8 mouse cellular contexts compared by ENCODE assay signal in the genomic region with DNA sequence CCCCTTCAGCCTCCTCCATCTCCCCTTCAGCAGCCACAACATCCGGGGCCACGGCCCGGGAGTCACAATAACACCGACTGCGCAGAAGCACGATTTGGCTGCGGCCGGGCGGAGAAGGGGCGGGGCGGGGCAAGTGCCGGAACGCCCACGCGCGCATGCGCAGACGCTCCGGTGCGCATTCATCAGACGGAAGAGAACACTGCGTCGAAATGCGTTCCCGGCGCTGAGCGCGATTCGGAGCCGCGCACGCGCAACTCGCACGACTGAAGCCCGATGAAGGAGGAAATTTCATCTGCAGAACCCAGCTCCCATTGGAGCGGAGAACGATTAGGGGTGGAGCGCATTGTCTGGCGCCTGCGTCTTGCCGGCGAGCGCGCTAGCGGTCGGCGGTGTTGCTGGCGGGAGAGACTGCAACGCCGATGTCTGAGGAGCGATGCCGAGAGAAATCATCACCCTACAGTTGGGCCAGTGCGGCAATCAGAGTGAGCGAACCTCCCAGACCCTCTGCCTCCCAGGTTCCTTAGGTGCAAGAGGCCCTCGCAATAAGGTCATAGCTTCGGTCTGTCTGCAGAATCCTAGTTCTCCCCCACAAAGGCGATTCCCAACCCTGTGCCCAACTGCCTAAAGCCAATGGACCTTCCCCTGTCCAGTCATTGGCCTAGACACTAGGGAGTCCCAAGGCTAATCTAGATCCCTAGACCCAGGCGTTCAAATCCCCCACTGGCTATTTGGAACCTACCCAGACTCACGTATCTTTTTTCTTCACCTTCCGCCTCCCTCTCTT. TPM values are rescaled to one million over a fixed set of nuclear protein-coding genes. Genes with fewer than 3 reads are reported as not detected.
DNase-seq lines count a peak whose midpoint lies in the region; ATAC-seq lines count a peak whose summit lies in the region.

TSS of gene Retreg3 (minus strand) at position 133 of the 784 bp plus-strand sequence.
TSS of gene Tubg1 (plus strand) at position 178 of the 784 bp plus-strand sequence.

- H3K9ac ChIP-seq in hindbrain, embryonic 15.5 days = peak within 1 kb of the TSS; percentile 97

- peak within 1 kb of the TSS; percentile 89 for H3K4me3 ChIP-seq in hindbrain, embryonic 15.5 days

- no peaks in the 10 kb centered on the region for H3K9me3 ChIP-seq in hindbrain, embryonic 15.5 days

- WGBS in hindbrain, embryonic 15.5 days = under 1% methylated on average over 60 of the region's 61 CpGs

- peak within 1 kb of the TSS; percentile 94 for H3K4me2 ChIP-seq in hindbrain, embryonic 15.5 days

- H3K27ac ChIP-seq in hindbrain, embryonic 15.5 days (replicated peaks) = peak within 1 kb of the TSS; percentile 91

- no peaks in the 10 kb centered on the region for H3K27me3 ChIP-seq in hindbrain, embryonic 15.5 days

- peak; percentile 96 for ATAC-seq in hindbrain, embryonic 15.5 days (ENCODE audit: low FRiP score, low read depth)

- peaks cover 41% of the 10 kb centered on the region for H3K4me1 ChIP-seq in hindbrain, embryonic 15.5 days (replicated peaks)

- H3K36me3 ChIP-seq in hindbrain, embryonic 15.5 days = peaks cover 5% of the 10 kb centered on the region; the same call in 1 of the 2 replicates

- DNase-seq in T-cell, adult 2 months (ENCODE audit: low spot score) = peak; percentile 99
- DNase-seq in cerebellum, postnatal 36 days = peak; percentile 99 to 100
- peak; percentile 99 for DNase-seq in frontal cortex, postnatal 36 days (ENCODE audit: low spot score in 2 of 2)
- DNase-seq in left cerebral cortex, adult 11 months (ENCODE audit: low spot score) = peak; percentile 99
- DNase-seq in lung, postnatal 4 days = peak; percentile 99 to 100
- DNase-seq in retina, postnatal 7 days (ENCODE audit: low read depth, low spot score) = peak; percentile 99
- peak; percentile 97 for DNase-seq in urinary bladder, adult 2 months (ENCODE audit: low spot score)

RNA-seq across cellular contexts. Expression of gene Retreg3, which starts in this region (rescaled TPM):
- 23.6 and 25.5 TPM in 2 replicates for polyA plus RNA-seq in hindbrain, embryonic 15.5 days (2015; fragmentation: Nextera tagmentation; extraction: Ambion mirVana)
- polyA plus RNA-seq in urinary bladder, adult 2 months (2012; rRNA removed) = 66.2 and 67.3 TPM in 2 replicates

RNA-seq across cellular contexts. Expression of gene Tubg1, which starts in this region (rescaled TPM):
- polyA plus RNA-seq in hindbrain, embryonic 15.5 days (2015; fragmentation: Nextera tagmentation; extraction: Ambion mirVana) = 78.0 and 79.8 TPM in 2 replicates
- polyA plus RNA-seq in urinary bladder, adult 2 months (2012; rRNA removed) = 4.3 and 11.0 TPM in 2 replicates

Comparison
In these comparisons a context has a peak if more than half of its experiments do, and no peak if none do; other contexts are left out.
1. Peak in every context shown above with its lines: DNase-seq, ATAC-seq, H3K4me3 ChIP-seq and H3K27ac ChIP-seq.